Mouse (Mus musculus) brain, embryonic 14.5 days (tissue): ENCODE measurements around the gene Fancc.

ENCODE experiments used
- CTCF ChIP-seq: fragments of 200-500 bp; IDR thresholded peaks from 2 replicates; pipeline ENCODE4 v1.5.1; 2012; ENCODE audit warnings: inconsistent platforms, mild to moderate bottlenecking, moderate library complexity, borderline replicate concordance; ENCODE audit not compliant: insufficient read depth, insufficient read length; ENCODE audit errors: extremely low read depth
- POLR2A ChIP-seq: fragments of 200-500 bp; IDR thresholded peaks from 2 replicates; pipeline ENCODE4 v1.6.1; 2012; ENCODE audit warnings: mild to moderate bottlenecking, inconsistent platforms, borderline replicate concordance; ENCODE audit not compliant: poor library complexity, insufficient read depth, insufficient read length, severe bottlenecking; ENCODE audit errors: extremely low read depth

GRCm38 (mm10) chr13:63514931-63515360 is 17.9 kb upstream of the Fancc start:
- TF ChIP-seq POLR2A (no peak), CTCF (no peak)
